Mouse (Mus musculus) bone marrow, adult 2 months (tissue): ENCODE measurements around the gene Tanc1.

Experiments
- CTCF ChIP-seq: fragments of 200-500 bp; IDR thresholded peaks from 2 replicates; pipeline ENCODE4 v1.5.1; 2011; ENCODE audit warnings: low read length, control low read depth; ENCODE audit not compliant: control insufficient read depth, insufficient read depth
- POLR2A ChIP-seq: fragments of 200-500 bp; IDR thresholded peaks from 2 replicates; pipeline ENCODE4 v1.6.1; 2011; ENCODE audit warnings: low read depth, mild to moderate bottlenecking, control low read depth, low read length, borderline replicate concordance; ENCODE audit not compliant: control insufficient read depth

GRCm38 (mm10) chr2:59838825-59839224 is 227.0 kb downstream of the Tanc1 start:
- TF ChIP-seq CTCF, result no peak
- no peak for TF ChIP-seq POLR2A
